Mouse (Mus musculus): ENCODE data around the gene Mga. TPM values are rescaled to one million over a fixed set of nuclear protein-coding genes. Genes with fewer than 3 reads are reported as not detected.

Mga gene
- total RNA-seq, 2 experiments from 2014 or later = 61.0 to 61.7 TPM

Small RNAs within 50 kb of the gene (microRNA-seq; reads per million reads assigned to microRNA genes)
- 0.28 to 0.45 reads per million in 2 experiments for gene Mir7665

Other genes with a start within 250 kb of the Mga start
- 10 to 100 TPM; 29.2 to 30.3 TPM for gene Ndufaf1, start 234.4 kb upstream of the Mga start, total RNA-seq (2021)
- gene Rtf1, start 222.2 kb upstream of the Mga start, total RNA-seq (2021) = 10 to 100 TPM; 58.0 to 59.9 TPM
- gene Itpka, start 154.9 kb upstream of the Mga start, total RNA-seq (2021) = 100 to 1,000 TPM; 186 to 204 TPM
- gene Ltk, start 136.8 kb upstream of the Mga start, total RNA-seq (2021) = 10 to 100 TPM in 1 of 2 experiments, 1 to 10 TPM in 1; 6.0 to 10.5 TPM
- 10 to 100 TPM; 18.3 to 18.7 TPM for gene Rpap1, start 109.7 kb upstream of the Mga start, total RNA-seq (2021)
- gene Tyro3, start 99.5 kb upstream of the Mga start, total RNA-seq (2021) = 10 to 100 TPM; 61.3 to 62.1 TPM
- gene Mapkbp1, start 75.5 kb downstream of the Mga start, total RNA-seq (2021) = 10 to 100 TPM; 55.3 to 57.7 TPM
- gene Jmjd7, start 130.3 kb downstream of the Mga start, total RNA-seq (2021) = 1 to 10 TPM; 5.3 to 6.3 TPM
- 1 to 10 TPM; 1.1 to 1.8 TPM for gene Gm28042, start 130.3 kb downstream of the Mga start, total RNA-seq (2021)
- gene Pla2g4b, start 136.2 kb downstream of the Mga start, total RNA-seq (2021) = 1 to 10 TPM; 4.9 TPM

Data from layer of hippocampus, postnatal 14 days (tissue).